Mouse (Mus musculus): ENCODE measurements around the gene Zscan20.
"Not testable (repeated sequence)": the region's sequence is repeated elsewhere in the genome, so short reads cannot be mapped to it uniquely, and the experiment has no call there.

The Zscan20 gene

GRCm38 (mm10) chr4:128615761-128616160 is 5.9 kb upstream of the Zscan20 start:
- DNase-seq (ENCODE audit: inconsistent ontology term): no peak

- peak; percentile 58 for DNase-seq (ENCODE audit: inconsistent ontology term)
Measured at GRCm38 (mm10) chr4:128613326-128613725, 3.4 kb upstream of the Zscan20 start.

GRCm38 (mm10) chr4:128611726-128612125 is 1.8 kb upstream of the Zscan20 start:
- not testable (repeated sequence) for DNase-seq (ENCODE audit: inconsistent ontology term)

- no peak for DNase-seq (ENCODE audit: inconsistent ontology term)
Measured at GRCm38 (mm10) chr4:128610706-128611105, 808 bp upstream of the Zscan20 start.

GRCm38 (mm10) chr4:128609276-128609924 is 498 bp downstream of the Zscan20 start:
- peak; percentile 64 for DNase-seq (ENCODE audit: inconsistent ontology term)

- no peak for DNase-seq (ENCODE audit: inconsistent ontology term)
Measured at GRCm38 (mm10) chr4:128607661-128608060, 2.2 kb downstream of the Zscan20 start.

- no peak for DNase-seq (ENCODE audit: inconsistent ontology term)
Measured at GRCm38 (mm10) chr4:128606586-128606985, 3.3 kb downstream of the Zscan20 start.

GRCm38 (mm10) chr4:128597801-128598560 is 11.9 kb downstream of the Zscan20 start:
- DNase-seq (ENCODE audit: inconsistent ontology term): no peak

- no peak for DNase-seq (ENCODE audit: inconsistent ontology term)
Measured at GRCm38 (mm10) chr4:128594062-128594461, 15.8 kb downstream of the Zscan20 start.

GRCm38 (mm10) chr4:128593286-128593685 is 16.6 kb downstream of the Zscan20 start:
- no peak for DNase-seq (ENCODE audit: inconsistent ontology term)

- no peak for DNase-seq (ENCODE audit: inconsistent ontology term)
Measured at GRCm38 (mm10) chr4:128579182-128579581, 30.7 kb downstream of the Zscan20 start.

GRCm38 (mm10) chr4:128575811-128576210 is 34.1 kb downstream of the Zscan20 start:
- peak; percentile 57 for DNase-seq (ENCODE audit: inconsistent ontology term)

- DNase-seq (ENCODE audit: inconsistent ontology term): no peak
Measured at GRCm38 (mm10) chr4:128560327-128560726, 49.6 kb downstream of the Zscan20 start.

- DNase-seq (ENCODE audit: inconsistent ontology term): no peak
Measured at GRCm38 (mm10) chr4:128554198-128554597, 55.7 kb downstream of the Zscan20 start.

- no peak for DNase-seq (ENCODE audit: inconsistent ontology term)
Measured at GRCm38 (mm10) chr4:128550756-128551155, 59.1 kb downstream of the Zscan20 start.

- not testable (repeated sequence) for DNase-seq (ENCODE audit: inconsistent ontology term)
Measured at GRCm38 (mm10) chr4:128543956-128544486, 65.9 kb downstream of the Zscan20 start.

- no peak for DNase-seq (ENCODE audit: inconsistent ontology term)
Measured at GRCm38 (mm10) chr4:128543378-128543777, 66.5 kb downstream of the Zscan20 start.

All from Muller cell, postnatal 12 days (primary cell).